Mouse (Mus musculus): ENCODE data around the gene Rab44. TPM values are rescaled to one million over a fixed set of nuclear protein-coding genes. Genes with fewer than 3 reads are reported as not detected.
A peak's percentile ranks its signal among the peaks of the same experiment; 100 is the strongest.

Gene Rab44
- total and polyA plus RNA-seq, 3 experiments, result 0.23 to 0.70 TPM; not detected in 1

DNA sequence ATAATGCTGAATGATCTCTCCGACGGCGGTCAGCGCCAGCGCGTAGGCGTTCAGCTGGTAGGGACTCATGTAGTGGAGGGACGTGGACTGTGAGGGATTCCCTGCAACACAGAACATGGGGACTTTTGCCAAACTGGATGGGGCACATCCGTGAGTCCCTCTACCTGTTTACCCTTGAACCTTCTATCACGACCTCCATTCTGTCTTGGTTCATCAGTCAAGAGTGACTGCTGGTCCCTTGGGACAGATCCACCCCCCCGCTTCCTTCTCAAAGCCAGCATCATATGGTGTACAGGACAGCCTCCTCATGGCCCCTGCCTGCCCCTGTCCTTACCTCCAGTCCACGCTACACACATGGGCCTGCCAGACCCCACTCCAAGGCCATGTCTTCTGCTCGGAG is 48.4 kb downstream of the Rab44 start:
- intact Hi-C loops (cut with DNase I), result no loop called here
- no peak for TF ChIP-seq CTCF (IDR thresholded peaks at IDR 0.05)
- TF ChIP-seq POLR2A (IDR thresholded peaks at IDR 0.05; ENCODE audit: insufficient read depth, low read depth, low read length), result no peak
- no peak for TF ChIP-seq EP300 (IDR thresholded peaks at IDR 0.05; ENCODE audit: insufficient read depth, low read depth, low read length)
- H3K36me3 ChIP-seq (ENCODE audit: control insufficient read depth, insufficient read depth, low read length), result no peaks in the 10 kb centered on the region
- WGBS, result 91% methylated on average over 13 of the region's 13 CpGs
- H3K4me3 ChIP-seq, result no peak overlapping the region
- H3K4me1 ChIP-seq (ENCODE audit: control insufficient read depth, insufficient read depth, low read length), result no peaks in the 10 kb centered on the region; the same call in 1 of the 2 replicates
- H3K27me3 ChIP-seq (ENCODE audit: control insufficient read depth, insufficient read depth, low read length), result no peaks in the 10 kb centered on the region
- H3K9ac ChIP-seq (ENCODE audit: low read depth, low read length), result no peak overlapping the region
- DNase-seq, result no peak
- H3K27ac ChIP-seq, result no peak overlapping the region
- no peaks in the 10 kb centered on the region for H3K79me2 ChIP-seq (replicated peaks; ENCODE audit: control insufficient read depth, insufficient read depth, low read length)

DNA sequence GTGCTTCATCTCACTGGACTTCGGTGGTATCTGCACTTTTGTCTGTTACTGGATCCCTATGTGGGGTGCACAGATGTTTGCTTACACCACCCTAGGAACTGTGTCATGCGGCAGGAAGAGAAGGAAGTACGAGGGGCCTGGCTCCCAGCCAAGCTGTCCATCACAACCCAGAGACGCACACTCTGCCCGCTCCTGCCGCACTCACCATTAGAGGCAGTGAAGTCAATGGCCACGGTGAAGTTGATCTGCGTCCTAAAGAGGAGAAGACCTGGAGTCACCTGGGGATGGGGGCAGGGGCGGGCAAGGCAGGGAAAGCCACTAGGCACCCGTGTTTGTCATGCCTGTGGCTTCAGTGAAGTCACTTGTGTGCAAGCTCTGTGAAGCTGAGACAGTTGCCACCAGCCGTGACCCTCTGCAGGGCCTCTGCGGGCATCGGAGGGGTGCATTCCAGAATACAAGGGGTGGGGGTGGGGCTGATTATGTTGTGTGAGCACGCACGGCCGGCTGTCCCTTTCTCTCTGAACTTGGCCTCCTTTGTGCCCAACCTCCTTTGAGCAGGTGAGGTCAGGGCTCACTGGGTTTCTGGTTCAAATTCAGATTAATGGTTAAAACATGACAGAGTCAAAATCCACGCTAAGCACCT is 50.6 kb downstream of the Rab44 start:
- Histone ChIP-seq H3K27me3 (ENCODE audit: control insufficient read depth, insufficient read depth, low read length) (no peaks in the 10 kb centered on the region), H3K79me2 (replicated peaks; ENCODE audit: control insufficient read depth, insufficient read depth, low read length) (no peaks in the 10 kb centered on the region), H3K4me1 (ENCODE audit: control insufficient read depth, insufficient read depth, low read length) (no peaks in the 10 kb centered on the region; the same call in 1 of the 2 replicates), H3K36me3 (ENCODE audit: control insufficient read depth, insufficient read depth, low read length) (no peaks in the 10 kb centered on the region), H3K27ac (no peak overlapping the region), H3K4me3 (no peak overlapping the region), H3K9ac (ENCODE audit: low read depth, low read length) (no peak overlapping the region)
- peak in 1 of 2 experiments; percentile 56 for DNase-seq
- WGBS, result 19% methylated on average over 17 of the region's 17 CpGs
- TF ChIP-seq EP300 (IDR thresholded peaks at IDR 0.05; ENCODE audit: insufficient read depth, low read depth, low read length) (no peak), CTCF (IDR thresholded peaks at IDR 0.05) (no peak), POLR2A (IDR thresholded peaks at IDR 0.05; ENCODE audit: insufficient read depth, low read depth, low read length) (no peak)
- intact Hi-C loops (cut with DNase I), result no loop called here

DNA sequence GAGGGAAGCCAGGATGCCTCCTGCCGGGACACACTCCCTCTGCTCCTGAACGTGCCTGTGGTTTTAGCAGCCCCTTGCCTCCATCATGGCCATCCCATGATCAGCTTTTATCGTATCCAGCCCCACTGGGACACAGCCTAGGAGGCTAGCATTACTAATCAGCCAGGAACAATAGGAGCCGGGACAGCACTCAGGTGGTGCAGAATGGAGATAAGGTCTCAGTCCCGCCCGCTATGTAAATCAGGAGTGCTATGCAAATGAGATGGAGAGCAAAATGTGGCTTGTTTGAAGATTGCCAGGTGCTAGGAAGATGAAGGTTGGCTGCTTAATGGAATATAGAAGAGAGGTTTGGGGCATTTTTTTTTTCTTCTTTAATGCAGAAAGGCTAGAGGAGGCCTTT is 51.5 kb downstream of the Rab44 start:
- Histone ChIP-seq H3K27ac (no peak overlapping the region), H3K4me3 (no peak overlapping the region), H3K4me1 (ENCODE audit: control insufficient read depth, insufficient read depth, low read length) (no peaks in the 10 kb centered on the region; the same call in 1 of the 2 replicates), H3K36me3 (ENCODE audit: control insufficient read depth, insufficient read depth, low read length) (no peaks in the 10 kb centered on the region), H3K9ac (ENCODE audit: low read depth, low read length) (no peak overlapping the region), H3K79me2 (replicated peaks; ENCODE audit: control insufficient read depth, insufficient read depth, low read length) (no peaks in the 10 kb centered on the region), H3K27me3 (ENCODE audit: control insufficient read depth, insufficient read depth, low read length) (no peaks in the 10 kb centered on the region)
- DNase-seq, result no peak
- WGBS, result 50% methylated on average over 6 of the region's 6 CpGs
- no peak for TF ChIP-seq EP300 (IDR thresholded peaks at IDR 0.05; ENCODE audit: insufficient read depth, low read depth, low read length)
- no peak for TF ChIP-seq POLR2A (IDR thresholded peaks at IDR 0.05; ENCODE audit: insufficient read depth, low read depth, low read length)
- intact Hi-C loops (cut with DNase I), result no loop called here

- TF ChIP-seq EP300 (IDR thresholded peaks at IDR 0.05; ENCODE audit: insufficient read depth, low read depth, low read length), result no peak
- TF ChIP-seq CTCF (IDR thresholded peaks at IDR 0.05), result no peak
- no peak for TF ChIP-seq POLR2A (IDR thresholded peaks at IDR 0.05; ENCODE audit: insufficient read depth, low read depth, low read length)
- Histone ChIP-seq H3K79me2 (replicated peaks; ENCODE audit: control insufficient read depth, insufficient read depth, low read length) (no peaks in the 10 kb centered on the region), H3K9ac (ENCODE audit: low read depth, low read length) (no peak overlapping the region), H3K27me3 (ENCODE audit: control insufficient read depth, insufficient read depth, low read length) (no peaks in the 10 kb centered on the region), H3K4me1 (ENCODE audit: control insufficient read depth, insufficient read depth, low read length) (no peaks in the 10 kb centered on the region; the same call in 1 of the 2 replicates), H3K36me3 (ENCODE audit: control insufficient read depth, insufficient read depth, low read length) (no peaks in the 10 kb centered on the region), H3K4me3 (no peak overlapping the region), H3K27ac (no peak overlapping the region)
- no peak for DNase-seq
- intact Hi-C loops (cut with DNase I), result no loop called here
- 47% methylated on average over 8 of the region's 8 CpGs for WGBS
These were observed 52.1 kb downstream of the Rab44 start for GRCm38 (mm10) chr17:29165967-29166578.

GRCm38 (mm10) chr17:29167371-29167770 is 53.4 kb downstream of the Rab44 start:
- intact Hi-C loops (cut with DNase I), result no loop called here
- Histone ChIP-seq H3K27ac (no peak overlapping the region), H3K36me3 (ENCODE audit: control insufficient read depth, insufficient read depth, low read length) (no peaks in the 10 kb centered on the region), H3K4me1 (ENCODE audit: control insufficient read depth, insufficient read depth, low read length) (no peaks in the 10 kb centered on the region; the same call in 1 of the 2 replicates), H3K79me2 (replicated peaks; ENCODE audit: control insufficient read depth, insufficient read depth, low read length) (no peaks in the 10 kb centered on the region), H3K4me3 (no peak overlapping the region), H3K27me3 (ENCODE audit: control insufficient read depth, insufficient read depth, low read length) (no peaks in the 10 kb centered on the region), H3K9ac (ENCODE audit: low read depth, low read length) (no peak overlapping the region)
- peak in 1 of 2 experiments; percentile 63 for DNase-seq
- no peak for TF ChIP-seq CTCF (IDR thresholded peaks at IDR 0.05)
- no peak for TF ChIP-seq POLR2A (IDR thresholded peaks at IDR 0.05; ENCODE audit: insufficient read depth, low read depth, low read length)
- WGBS, result 72% methylated on average over 6 of the region's 6 CpGs

- Histone ChIP-seq H3K36me3 (ENCODE audit: control insufficient read depth, insufficient read depth, low read length) (no peaks in the 10 kb centered on the region), H3K79me2 (replicated peaks; ENCODE audit: control insufficient read depth, insufficient read depth, low read length) (no peaks in the 10 kb centered on the region), H3K4me3 (no peak overlapping the region), H3K27me3 (ENCODE audit: control insufficient read depth, insufficient read depth, low read length) (no peaks in the 10 kb centered on the region), H3K27ac (no peak overlapping the region), H3K4me1 (ENCODE audit: control insufficient read depth, insufficient read depth, low read length) (no peaks in the 10 kb centered on the region; the same call in 1 of the 2 replicates), H3K9ac (ENCODE audit: low read depth, low read length) (no peak overlapping the region)
- intact Hi-C loops (cut with DNase I), result no loop called here
- WGBS, result 82% methylated on average over 4 of the region's 4 CpGs
- no peak for TF ChIP-seq CTCF (IDR thresholded peaks at IDR 0.05)
- TF ChIP-seq EP300 (IDR thresholded peaks at IDR 0.05; ENCODE audit: insufficient read depth, low read depth, low read length), result no peak
- no peak for TF ChIP-seq POLR2A (IDR thresholded peaks at IDR 0.05; ENCODE audit: insufficient read depth, low read depth, low read length)
- no peak for DNase-seq
These were observed 54.5 kb downstream of the Rab44 start for GRCm38 (mm10) chr17:29168438-29168837.
